Mouse (Mus musculus): Measurements from ENCODE around the gene AI661453.

DNA sequence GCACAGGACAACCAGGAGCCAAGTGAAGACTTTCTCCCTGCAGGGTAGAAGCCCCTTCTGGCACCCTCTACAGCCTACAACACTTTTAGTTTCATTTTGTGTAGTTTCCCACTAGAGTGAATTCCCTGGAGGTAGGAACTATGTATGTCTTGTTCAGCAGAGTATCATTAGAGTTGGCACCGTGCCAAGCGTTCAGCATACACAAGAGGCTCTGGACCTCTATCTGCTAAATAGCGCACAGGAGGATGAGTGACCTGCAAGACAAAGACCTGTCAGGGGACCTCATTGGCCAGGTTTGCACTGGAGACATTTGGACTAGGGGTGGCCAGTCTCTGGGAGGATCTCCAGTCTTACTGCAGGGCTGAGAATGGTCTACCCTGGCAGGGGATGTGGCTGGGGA lies 49.4 kb downstream of the AI661453 start:
- TF ChIP-seq POLR2A (IDR thresholded peaks at IDR 0.05; ENCODE audit: borderline replicate concordance, insufficient read depth, low read length) = no peak
- no peak for TF ChIP-seq CTCF (IDR thresholded peaks at IDR 0.05; ENCODE audit: borderline replicate concordance, insufficient read depth, low read depth, low read length)
